Mouse (Mus musculus) kidney, postnatal 25 days (tissue): ENCODE results near the gene Dnah2.

ENCODE experiments used
- DNase-seq, 2 experiments: peaks; one replicate each; pipeline ENCODE4 v3.0.0; 2021; ENCODE audit warnings: mixed read lengths in 2 of 2

Gene Dnah2

DNA sequence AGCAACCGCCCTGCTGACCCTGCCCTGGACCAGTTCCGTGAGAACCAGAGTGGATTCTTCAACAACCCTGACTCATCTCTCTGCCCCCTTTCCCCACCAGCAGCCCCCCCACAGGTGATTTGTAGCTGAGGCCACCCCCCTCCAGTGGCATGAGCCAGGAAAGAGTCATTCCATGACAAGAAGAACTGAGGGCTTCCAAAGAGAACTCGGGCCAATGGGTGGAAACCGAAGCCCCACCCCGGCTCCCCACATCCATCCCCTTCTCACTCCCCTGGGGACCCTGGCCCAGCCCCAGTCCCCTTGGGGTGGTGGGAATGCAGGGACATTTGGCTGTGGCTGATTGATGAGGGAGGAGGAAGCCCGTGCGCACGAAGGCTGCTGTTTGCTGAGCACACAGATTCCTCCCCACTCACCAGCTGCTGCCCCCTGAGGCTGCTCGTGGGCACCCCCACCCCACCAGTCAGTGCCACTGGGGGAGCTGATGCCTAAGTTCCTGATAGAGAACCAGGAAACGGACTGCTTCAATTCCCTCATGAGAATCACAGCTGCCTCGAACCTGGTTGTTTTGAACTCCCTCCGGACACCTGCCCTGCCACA is at the start of gene Dnah2:
Gene Dnah2, minus strand, starts transcription at position 51 of the 597 bp plus-strand sequence.
- no peak for DNase-seq

DNA sequence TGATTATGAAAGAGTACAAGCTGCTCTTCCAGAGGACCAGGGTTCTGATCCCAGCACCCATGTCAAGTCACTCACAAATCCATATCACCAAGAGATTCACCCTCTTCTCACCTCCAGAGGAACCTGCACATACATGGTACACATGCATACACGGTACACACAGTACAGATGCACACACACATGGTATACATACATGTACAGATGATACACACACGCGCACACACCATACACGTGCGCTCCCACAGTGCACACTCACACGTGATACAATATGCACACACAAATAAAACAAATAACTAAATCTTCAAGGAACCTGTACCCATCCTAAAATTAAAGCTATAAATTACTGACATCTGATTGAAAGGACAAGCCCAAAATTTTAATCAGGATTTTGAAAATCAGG is 45.9 kb upstream of the Dnah2 start:
- DNase-seq: no peak

DNA sequence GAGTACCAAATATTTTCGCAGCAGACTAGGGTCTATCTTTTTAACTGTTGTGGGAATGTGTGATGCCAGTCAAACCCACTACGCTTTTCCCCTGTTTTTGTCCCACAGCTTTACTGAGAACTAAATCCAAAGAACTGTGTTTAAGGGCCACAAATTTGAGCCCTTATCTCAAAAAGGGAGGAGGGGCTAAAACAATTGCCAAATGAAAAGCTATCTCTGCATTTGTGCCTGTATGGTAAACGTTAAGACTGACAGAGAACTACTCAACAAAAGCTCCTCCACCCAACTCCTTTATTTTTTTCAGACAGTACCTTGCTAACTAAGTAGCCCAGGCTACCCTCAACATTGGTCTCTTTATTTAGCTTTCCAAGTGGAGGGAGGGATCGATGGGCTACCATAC is 43.9 kb upstream of the Dnah2 start:
- no peak for DNase-seq

DNA sequence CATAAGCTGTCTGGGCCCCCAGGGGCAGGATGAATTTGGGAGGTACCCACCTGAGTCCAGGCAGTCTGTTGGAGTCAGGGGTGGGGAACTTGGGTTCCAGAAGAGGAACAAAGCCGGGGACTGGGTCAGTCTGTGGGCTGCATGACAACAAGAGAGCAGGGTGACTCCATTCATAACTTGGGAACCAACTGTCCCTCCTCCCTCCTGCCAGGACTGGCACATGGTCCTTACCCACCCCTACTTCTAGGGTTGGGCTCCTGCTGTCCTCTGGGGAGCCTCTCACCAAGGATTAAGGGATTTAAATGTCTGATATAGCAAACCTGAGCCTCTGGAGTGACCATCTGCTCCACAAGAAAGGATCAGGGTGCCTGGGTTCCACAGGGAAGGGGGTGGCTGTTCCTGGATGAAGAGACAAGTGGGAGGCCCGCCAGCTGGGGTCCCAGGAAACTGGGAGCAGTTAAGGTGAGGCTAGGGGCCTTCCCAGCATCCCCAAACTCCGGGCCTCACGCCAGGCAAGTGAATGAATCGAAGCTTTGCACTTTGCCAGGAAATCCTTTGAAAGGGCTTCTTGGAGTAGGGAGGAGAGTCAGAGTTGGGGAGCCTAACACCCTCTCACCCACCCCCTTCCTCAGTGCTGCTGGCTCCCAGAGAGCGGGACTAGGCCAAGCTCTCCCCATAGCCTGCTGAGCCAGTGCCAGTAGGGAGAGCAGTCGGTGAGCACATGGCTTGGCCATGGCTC is 43.2 kb upstream of the Dnah2 start:
- no peak for DNase-seq

DNA sequence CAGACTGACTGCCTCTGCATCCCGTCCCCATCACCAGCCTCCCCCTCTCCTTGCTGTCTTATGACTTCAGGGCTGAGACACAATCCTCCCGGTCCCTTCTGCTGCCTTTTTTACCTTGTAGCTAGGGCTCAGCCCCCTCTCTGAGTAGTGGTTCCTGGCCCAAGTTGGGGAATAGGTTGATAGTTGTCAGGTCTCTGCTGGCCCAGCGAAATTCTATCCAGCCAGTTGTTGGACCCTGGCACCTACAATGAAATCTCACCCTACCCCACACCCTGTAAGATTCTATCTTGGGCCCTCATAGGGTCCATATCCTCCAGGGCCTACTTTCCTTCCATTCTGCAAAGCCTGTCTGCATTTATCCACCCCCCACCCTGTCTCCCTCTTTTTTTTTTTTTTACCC is 42.5 kb upstream of the Dnah2 start:
- no peak for DNase-seq

DNA sequence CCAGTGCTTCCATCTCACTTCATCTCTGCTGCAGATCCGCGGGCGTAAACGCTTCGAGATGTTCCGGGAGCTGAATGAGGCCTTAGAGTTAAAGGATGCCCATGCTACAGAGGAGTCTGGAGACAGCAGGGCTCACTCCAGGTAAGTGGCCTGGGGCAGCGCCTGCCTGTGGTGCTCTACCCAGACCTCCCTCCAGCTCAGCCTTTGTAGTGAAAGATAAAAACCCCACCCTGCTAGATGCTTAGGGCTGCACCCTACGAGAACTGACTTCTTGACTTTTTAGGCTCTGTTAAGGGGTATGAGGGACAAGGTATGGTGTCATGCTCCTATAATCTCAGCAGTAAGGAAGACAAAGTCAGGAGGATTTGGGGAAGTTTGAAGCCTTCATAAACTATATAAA is 41.7 kb upstream of the Dnah2 start:
- no peak for DNase-seq

DNA sequence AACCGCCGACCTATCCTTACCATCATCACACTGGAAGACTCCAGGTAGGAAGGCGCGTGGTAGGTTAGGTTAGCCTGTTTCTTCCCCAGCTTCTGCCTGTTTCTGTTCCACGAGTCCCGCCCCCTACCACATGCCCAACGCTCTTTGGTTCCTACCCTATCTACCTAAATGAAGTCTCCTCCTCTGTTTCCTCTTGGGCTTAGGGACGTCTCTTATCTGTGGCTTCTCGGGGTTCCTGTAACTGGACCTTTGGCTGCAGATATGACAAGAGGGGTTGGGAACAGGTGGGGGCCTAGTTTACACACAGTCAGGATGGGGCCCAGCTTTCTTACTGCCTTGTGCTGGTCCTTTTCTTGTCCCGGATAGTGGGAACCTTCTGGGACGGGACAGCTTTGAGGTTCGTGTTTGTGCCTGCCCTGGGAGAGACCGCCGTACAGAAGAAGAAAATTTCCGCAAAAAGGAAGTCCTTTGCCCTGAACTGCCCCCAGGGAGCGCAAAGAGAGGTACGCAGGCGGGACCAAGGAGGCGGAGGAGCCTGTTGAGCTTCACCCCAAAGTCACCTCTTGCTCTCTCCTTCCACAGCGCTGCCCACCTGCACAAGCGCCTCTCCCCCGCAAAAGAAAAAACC is 40.4 kb upstream of the Dnah2 start:
- no peak for DNase-seq

DNA sequence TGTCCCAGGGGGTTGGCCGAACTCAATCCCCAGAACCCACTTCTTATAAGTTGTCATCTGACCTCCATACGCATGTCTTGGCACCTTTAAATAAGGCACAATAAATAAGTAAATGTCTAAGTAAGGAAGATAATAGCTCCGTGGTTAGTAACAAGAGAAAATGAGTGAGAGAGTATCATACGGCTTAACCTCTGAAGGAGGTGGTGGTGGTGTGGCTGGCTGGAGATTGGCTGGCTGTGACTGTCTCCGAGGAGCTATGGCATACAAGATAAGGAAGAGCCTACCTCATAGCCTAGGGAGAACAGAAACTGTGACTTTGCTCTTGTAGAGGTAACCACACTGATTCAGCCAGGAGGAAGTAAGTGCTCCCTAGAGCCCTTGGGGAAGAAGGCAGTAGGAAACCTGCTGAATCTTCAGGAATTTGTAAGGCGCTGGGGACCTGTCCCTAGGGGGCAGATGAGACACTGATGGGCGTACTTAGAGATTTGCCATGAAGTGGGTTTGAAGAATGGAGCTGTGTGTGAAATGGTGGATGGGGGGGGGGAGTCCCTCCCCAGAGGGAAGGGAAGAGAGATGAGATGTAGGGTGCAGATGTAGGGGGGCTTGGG is 36.9 kb upstream of the Dnah2 start:
- DNase-seq: no peak

DNA sequence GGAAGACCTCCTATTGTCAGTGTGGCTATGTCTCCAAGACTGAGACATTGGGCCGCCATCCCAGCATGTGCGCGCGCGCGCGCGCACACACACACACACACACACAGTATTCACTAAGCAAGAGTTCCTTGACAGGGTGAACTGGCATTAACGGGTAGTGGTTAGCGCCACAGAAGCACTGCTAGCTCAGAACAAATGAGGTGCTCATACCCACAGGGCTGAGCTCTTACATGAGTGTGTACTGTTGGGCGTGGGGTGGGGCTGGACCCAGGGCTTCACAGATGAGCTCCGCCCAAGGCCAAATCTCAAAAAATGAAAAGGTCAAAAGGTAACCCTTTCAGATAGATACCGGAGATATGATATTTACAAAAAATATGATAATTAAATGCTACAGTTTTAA is 36.0 kb upstream of the Dnah2 start:
- DNase-seq: no peak

DNA sequence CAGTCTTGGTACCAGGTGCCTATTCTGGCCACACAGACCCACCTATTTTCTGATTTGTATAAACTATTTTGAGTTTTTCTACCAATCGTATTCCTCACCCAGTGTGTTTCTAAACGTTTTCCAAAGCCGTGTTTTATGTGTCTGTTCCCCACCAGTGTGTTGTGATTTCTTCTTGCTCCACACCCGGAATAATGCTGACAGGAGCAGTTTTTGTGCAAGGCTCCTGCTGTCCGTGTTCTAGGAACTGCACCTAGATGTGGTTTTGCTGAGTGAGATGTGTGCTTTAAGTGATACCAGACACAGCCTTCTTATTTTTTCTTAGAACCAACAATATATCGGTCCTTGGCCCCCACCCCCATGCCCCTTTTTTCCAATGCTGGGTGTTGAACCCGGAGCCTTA is 35.1 kb upstream of the Dnah2 start:
- no peak for DNase-seq

DNA sequence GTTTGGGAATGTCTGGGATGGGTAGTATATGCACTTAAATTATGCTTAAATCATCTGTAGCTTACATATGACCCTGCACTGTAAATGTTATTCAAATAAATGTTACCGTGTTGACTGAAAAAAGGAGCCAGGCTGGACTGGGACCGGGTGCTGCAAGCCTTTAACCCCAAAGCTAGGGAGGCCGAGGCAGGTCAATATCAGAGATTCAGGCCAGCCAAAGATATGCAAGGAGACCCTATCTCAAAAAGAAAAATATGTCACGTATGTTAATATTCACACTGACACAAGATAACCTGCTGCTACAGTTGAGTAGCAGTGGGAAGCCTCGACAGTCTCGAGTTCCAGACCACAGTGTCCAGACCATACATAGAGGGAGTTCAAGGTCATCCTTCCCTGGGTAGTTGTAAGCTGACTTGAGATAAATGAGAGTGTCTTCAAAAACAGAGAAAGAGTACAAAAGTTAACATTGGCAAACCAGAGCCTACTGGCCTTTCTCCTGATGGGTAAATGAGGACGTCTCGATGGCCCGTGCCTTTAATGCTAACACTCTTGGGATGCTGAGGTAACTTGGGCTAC is 33.4 kb upstream of the Dnah2 start:
- no peak for DNase-seq

DNA sequence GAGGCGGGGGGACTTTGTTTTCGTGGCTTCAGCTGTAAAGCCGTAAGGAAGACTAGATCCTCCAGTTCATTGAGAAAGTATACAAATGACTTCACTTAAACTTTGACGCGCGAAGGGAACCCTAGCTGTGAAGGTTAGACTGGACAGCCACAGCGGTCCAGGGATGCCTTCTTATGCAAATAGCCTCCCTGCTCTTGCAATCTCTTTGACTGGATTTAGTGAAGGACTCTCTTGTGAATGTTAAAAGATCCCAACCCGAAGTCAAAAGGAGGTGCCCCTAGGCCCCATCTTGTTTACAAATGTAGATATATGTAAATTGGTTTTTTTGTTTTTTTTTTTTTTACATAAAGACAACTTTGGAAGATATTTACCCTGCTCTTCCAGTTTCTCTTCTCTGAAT is 32.9 kb upstream of the Dnah2 start:
- no peak for DNase-seq

DNA sequence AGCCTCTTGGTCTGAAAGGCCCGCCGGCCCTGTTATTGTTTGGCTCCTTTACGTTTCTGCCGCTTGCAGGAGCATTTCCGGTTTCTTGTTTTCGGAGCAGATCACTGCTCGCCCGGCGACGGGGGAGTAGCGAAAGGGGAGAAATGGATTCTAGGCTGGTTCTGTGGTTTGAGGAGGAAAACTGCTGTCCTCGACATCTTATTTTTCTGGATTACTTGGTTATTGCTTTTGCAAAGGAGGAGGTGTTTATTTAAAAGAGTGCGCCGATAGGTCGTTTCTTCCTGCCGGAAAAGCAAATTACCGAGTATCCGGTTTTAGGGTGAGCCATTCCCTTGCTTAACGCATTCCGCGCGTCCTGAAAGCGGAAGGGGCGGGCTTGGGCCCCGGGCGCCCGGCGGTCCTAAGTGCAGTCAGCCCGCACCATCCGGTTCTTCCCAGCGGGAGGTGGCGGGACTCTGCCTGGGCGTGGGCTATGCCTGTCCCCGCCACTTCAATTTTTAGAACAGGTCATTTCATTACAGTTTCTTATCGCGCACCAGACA is 32.3 kb upstream of the Dnah2 start:
- peak; percentile 92 to 97 for DNase-seq

DNA sequence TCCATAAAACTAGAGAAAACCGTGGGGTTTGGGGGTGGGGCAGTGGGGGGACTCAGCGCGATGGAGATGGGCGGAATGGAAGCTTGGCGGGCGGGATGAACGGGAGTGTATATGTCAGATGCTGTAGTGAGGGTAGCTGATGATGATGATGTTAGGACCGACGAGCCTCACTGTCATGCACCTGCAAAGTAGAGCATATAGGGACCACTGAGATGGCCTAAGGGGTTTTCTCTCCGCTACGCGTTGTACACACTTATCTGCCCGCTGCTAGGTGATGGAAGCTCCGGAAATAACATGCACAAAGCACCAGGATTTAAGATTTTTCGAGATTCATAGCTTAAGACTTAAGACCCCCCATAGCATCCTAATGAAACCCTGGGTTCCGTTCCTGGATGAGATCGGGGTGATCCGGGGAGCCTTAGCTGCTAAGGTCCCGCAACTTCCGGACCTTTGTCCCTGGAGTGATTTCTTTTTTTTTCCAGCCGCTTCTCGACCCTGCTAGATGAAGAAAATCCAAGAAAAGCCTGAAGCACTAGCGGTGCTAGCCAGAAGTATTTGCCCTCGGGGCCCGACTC is 31.7 kb upstream of the Dnah2 start:
- DNase-seq: no peak

DNA sequence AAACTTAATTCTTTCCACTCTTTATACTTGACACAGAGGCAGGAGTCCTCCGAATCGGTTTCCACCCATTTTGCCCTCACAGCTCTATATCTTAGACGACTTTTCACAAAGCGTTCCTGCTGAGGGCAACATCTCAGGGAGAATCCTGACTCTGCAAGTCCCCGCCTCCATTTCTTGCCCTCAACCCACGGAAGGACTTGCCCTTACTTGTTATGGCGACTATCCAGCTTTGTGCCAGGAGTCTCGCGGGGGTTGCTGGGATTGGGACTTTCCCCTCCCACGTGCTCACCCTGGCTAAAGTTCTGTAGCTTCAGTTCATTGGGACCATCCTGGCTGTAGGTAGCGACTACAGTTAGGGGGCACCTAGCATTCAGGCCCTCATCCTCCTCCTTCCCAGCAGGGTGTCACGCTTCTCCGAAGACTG is 31.2 kb upstream of the Dnah2 start, which contains the start of the genes Wrap53 and Trp53:
Gene Wrap53, minus strand, starts transcription at position 165 of the 424 bp plus-strand sequence.
Gene Trp53, plus strand, starts transcription at position 269 of the 424 bp plus-strand sequence.
- peak; percentile 94 to 96 for DNase-seq

DNA sequence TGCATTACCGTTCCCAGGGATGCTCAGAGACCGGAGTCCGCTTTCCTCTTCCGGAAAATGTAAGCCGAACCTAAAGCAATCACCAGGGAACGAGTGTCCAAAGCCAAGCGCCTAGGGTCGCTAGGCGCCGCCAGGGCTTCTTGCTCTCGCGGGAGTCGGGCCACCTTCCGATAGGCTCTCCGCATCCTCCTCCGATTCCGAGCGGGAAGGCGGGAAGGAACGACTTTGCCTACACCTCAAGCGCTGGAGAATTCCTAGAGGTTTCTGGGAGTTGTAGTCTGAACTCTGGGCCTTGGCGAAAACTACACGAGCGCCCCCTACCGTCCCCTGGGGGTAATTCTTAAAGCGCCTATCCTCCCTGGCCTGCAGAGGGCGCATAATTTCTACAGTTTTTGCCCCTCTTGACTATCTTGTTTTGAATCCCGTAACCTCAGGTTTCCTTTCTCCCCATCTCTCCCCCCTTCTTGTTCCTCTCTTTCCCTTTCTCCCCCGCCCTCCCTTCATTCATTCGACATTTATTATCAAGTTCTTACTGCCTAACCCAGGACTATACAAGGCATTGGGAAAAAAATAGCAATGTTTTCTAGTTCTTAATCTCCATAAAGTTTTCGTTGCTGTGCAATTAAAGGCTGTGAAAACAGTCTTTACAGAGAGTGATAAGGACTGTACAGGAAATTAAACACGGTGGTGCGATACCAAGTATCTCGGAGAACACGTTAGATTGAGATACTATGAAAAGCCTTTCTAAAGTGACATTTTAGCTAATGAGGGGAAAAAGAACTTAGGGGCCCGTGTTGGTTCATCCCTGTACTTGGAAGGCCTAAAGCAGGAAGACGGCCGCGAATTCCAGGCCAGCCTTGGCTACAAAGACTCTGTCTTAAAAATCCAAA is 30.5 kb upstream of the Dnah2 start:
- DNase-seq: peak; percentile 95 to 98

DNA sequence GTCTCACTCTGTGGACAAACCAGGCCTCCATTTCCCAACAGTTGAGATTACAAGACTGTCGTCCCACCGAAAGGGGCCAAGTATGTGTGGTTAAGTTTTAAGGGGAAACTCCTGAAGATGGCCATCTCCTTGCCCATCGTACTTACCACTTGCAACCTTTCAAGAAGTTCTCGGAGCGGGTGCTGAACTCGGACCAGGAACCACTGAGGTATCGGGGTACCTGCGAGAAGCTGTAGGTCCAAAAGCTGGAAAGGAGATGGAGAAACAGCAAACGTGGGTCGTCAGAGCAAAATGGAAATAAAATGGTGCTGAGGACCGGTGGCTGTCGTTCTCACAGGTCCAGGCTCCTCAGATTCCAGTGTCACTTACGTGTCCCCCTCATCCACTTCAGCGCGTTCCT is 29.4 kb upstream of the Dnah2 start:
- no peak for DNase-seq

DNA sequence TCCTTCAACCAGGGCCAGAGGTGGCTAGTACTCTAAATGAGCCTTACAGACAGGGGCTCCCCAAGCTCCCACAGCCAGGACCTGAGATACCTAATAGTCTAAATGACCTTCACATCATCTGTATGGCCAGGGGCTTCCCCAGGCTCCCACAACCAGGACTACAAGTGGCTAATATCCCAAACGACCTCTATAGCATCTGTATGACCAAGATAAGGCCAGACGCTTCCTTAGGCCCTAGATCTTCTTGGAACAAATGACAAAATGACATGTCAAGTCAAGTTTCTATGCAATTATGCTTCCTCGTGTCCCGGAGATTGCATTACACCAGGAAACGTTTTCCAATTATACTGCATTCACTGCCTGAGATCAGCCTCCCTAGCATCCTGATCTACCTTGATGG is 27.4 kb upstream of the Dnah2 start:
- no peak for DNase-seq

DNA sequence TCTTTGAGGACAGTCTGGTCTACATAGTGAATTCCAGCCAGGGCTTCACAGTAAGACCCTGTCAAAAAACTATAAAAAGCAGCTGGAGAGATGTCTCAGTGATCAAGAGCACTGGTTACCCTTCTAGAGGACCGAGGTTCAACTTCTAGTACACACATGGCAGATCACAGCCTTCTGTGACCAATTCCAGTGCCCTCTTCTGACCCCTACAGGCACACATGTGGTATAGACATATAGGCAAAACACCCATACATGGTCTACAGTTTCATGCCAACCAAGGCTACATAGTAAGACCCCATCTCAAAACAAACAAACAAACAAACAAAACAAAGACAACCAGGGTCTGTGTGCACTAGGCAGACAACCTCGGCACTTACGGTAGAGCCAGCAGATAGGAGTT is 26.3 kb upstream of the Dnah2 start:
- no peak for DNase-seq

DNA sequence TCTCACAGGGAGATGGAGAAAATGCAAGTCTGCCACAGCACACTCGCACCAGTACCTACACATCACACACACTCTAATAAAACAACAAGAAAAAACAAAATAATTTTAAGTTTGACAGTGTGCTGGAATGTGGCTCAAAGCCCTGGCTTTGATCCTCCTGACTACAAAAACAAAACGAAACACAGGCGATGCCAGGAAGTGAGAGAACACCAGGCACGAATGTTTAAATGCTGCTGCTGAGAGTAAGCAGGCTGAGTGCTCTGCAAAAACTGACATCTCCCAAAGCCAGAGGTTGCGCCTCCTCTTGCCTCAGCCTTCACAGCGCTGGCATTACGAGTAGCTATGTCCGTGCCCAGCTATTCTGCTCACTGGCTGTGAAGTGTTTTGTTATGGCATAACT is 16.2 kb upstream of the Dnah2 start:
- DNase-seq: no peak

DNA sequence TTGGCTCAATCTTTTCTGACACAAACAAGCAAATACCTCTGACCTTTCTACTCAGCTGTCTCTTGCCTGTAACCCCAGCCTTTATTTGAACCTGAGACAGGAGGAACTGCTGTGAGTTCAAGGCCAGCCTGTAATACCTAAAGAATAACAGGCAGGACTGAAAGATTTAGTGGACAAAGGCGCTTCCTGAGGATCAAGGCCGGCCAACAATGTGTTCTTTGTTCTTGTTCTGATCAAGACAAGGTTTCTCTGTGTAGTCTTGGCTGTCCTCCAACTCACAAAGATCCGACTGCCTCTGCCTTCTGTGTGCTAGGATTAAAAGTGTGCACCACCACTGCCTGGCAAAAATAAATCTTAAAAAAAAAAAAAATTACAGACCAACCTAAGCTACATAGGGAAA is 15.5 kb upstream of the Dnah2 start:
- no peak for DNase-seq

DNA sequence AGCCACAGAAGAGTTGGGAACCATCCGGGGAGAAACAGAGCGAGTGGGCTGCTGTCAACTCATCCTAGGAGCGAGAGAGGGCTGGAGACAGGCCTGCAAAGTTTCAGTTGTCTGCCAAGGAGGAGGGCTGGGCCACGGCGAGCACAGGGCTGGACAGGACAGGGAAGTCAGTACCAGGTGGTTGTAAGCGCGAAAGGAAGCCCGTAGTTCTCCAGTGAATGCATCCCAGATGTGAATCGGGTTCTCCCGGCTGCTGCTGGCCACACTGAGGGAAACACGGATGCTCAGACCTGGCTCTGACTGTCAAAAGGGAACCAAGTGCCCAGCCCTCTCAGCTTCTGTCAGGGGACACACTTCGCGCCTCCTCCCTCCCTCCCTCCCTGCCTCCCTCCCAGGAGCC is 14.5 kb upstream of the Dnah2 start:
- no peak for DNase-seq
